Mouse (Mus musculus): ENCODE measurements at regions not wholly inside any gene's neighbourhood (a gene's known extent, or its start where the extent isn't known, plus 50 kb on each side); places are given as distances from the start of the nearest gene placed in this dataset.

DNA sequence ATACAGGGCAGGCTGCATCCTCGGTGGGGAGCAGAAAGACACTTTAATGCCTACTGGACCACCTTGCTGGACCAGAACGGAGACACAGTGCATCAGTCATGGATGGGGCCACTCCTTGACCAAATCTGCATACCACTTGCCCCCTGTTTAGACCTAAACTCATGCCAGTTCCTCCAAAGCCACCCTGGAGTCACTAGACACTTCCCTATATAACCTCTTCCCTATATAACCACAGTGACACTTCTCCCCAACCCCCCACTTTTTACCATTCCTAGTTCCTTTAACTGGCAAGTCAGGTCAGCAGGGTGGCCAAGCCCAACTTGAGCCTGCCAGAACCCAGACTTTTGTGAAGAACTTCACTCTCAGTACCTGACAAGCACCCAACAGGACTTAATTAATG is 80.2 kb upstream of the Ankrd50 start:
- TF ChIP-seq CTCF (IDR thresholded peaks at IDR 0.05; ENCODE audit: low read depth, low read length) (no peak), POLR2A (IDR thresholded peaks at IDR 0.05; ENCODE audit: extremely low read depth, insufficient read depth, low read length) (no peak)
- H3K36me3 ChIP-seq (ENCODE audit: control insufficient read depth, insufficient read depth, low read length), result no peaks in the 10 kb centered on the region
- H3K4me3 ChIP-seq (ENCODE audit: insufficient read depth, low read depth, low read length), result no peak overlapping the region
- H3K27ac ChIP-seq (replicated peaks; ENCODE audit: insufficient read depth, low read depth, low read length), result no peak overlapping the region
- no peak overlapping the region for H3K9ac ChIP-seq (ENCODE audit: low read depth, low read length)
- no peaks in the 10 kb centered on the region for H3K27me3 ChIP-seq (ENCODE audit: control insufficient read depth, insufficient read depth, low read length)
- H3K4me1 ChIP-seq (ENCODE audit: control insufficient read depth, insufficient read depth, low read length), result no peaks in the 10 kb centered on the region
- 35% methylated on average over 2 of the region's 2 CpGs for WGBS
- H3K79me2 ChIP-seq (ENCODE audit: control insufficient read depth, insufficient read depth, low read length), result no peaks in the 10 kb centered on the region
- peak; percentile 19 for DNase-seq (ENCODE audit: extremely low read depth, low read depth, low spot score)

DNA sequence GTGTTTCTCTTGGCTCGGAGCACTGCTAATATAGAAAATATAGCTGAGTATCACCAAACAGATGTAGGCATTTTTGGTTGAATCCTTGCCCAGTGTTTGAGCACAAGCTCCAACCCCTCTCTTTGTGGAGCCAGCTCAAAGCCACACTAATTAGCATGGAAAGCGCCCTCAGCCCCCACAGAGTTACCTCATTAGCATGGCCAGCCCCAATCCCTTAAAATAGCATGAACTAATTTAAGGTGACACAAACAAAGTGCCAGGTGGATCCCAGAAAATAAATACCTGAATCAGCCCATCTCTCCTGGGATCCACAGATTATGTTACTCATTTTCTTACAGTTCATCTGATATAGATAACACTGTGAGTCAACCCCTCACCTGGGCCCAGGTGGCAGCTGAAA is 79.7 kb upstream of the Ankrd50 start:
- TF ChIP-seq CTCF (IDR thresholded peaks at IDR 0.05; ENCODE audit: low read depth, low read length), result no peak
- TF ChIP-seq POLR2A (IDR thresholded peaks at IDR 0.05; ENCODE audit: extremely low read depth, insufficient read depth, low read length), result no peak
- Histone ChIP-seq H3K27me3 (ENCODE audit: control insufficient read depth, insufficient read depth, low read length) (no peaks in the 10 kb centered on the region), H3K4me1 (ENCODE audit: control insufficient read depth, insufficient read depth, low read length) (no peaks in the 10 kb centered on the region), H3K9ac (ENCODE audit: low read depth, low read length) (no peak overlapping the region), H3K36me3 (ENCODE audit: control insufficient read depth, insufficient read depth, low read length) (no peaks in the 10 kb centered on the region), H3K4me3 (ENCODE audit: insufficient read depth, low read depth, low read length) (no peak overlapping the region), H3K27ac (replicated peaks; ENCODE audit: insufficient read depth, low read depth, low read length) (no peak overlapping the region), H3K79me2 (ENCODE audit: control insufficient read depth, insufficient read depth, low read length) (no peaks in the 10 kb centered on the region)
- 51% methylated on average over 2 of the region's 2 CpGs for WGBS
- DNase-seq (ENCODE audit: extremely low read depth, low read depth, low spot score), result no peak

DNA sequence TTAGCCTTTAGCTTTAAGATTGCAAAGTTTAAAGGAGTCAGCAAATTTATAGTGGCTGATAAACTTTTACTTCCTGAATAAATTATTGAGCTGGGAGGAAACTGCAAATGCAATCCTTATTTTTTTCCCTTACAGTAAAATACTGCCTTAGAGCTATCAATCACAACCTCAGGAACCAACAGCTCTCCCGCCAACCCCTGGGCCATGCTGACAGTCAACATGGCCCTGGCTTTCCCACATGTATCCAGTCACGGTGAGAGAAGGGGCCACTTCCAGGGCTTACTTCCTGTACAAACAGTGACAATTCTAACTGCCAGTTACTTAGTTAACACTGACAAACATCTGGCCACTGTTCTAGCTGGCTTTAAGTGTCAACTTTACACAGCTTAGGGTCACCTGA is 76.5 kb upstream of the Ankrd50 start:
- no peak for DNase-seq (ENCODE audit: extremely low read depth, low read depth, low spot score)
- Histone ChIP-seq H3K36me3 (ENCODE audit: control insufficient read depth, insufficient read depth, low read length) (no peaks in the 10 kb centered on the region), H3K79me2 (ENCODE audit: control insufficient read depth, insufficient read depth, low read length) (no peaks in the 10 kb centered on the region), H3K9ac (ENCODE audit: low read depth, low read length) (no peak overlapping the region), H3K27ac (replicated peaks; ENCODE audit: insufficient read depth, low read depth, low read length) (no peak overlapping the region), H3K27me3 (ENCODE audit: control insufficient read depth, insufficient read depth, low read length) (no peaks in the 10 kb centered on the region), H3K4me3 (ENCODE audit: insufficient read depth, low read depth, low read length) (no peak overlapping the region), H3K4me1 (ENCODE audit: control insufficient read depth, insufficient read depth, low read length) (no peaks in the 10 kb centered on the region)
- no peak for TF ChIP-seq CTCF (IDR thresholded peaks at IDR 0.05; ENCODE audit: low read depth, low read length)
- TF ChIP-seq POLR2A (IDR thresholded peaks at IDR 0.05; ENCODE audit: extremely low read depth, insufficient read depth, low read length), result no peak
- 55% methylated on average over 2 of the region's 2 CpGs for WGBS

DNA sequence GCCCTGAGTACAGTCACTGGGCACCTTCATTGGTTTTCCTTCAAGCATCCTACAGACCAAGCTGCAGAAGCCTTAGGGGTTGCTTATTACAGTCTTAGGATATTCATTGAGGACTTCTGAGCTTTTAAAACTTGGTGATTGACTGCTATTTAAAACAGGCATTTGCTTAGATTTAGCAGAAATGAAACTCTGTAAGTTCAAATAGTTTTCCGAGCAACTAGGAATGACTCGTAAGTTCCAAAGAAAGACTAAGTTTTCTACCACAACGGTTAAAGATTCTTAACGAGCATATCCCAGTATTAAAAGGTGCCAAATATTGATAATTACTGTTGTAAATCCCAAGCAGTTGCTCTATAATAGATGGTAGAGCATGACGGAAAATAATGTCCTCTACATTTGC is 71.3 kb upstream of the Ankrd50 start:
- no peak for DNase-seq (ENCODE audit: extremely low read depth, low read depth, low spot score)
- Histone ChIP-seq H3K79me2 (ENCODE audit: control insufficient read depth, insufficient read depth, low read length) (no peaks in the 10 kb centered on the region), H3K4me3 (ENCODE audit: insufficient read depth, low read depth, low read length) (no peak overlapping the region), H3K27ac (replicated peaks; ENCODE audit: insufficient read depth, low read depth, low read length) (no peak overlapping the region), H3K4me1 (ENCODE audit: control insufficient read depth, insufficient read depth, low read length) (no peaks in the 10 kb centered on the region), H3K36me3 (ENCODE audit: control insufficient read depth, insufficient read depth, low read length) (no peaks in the 10 kb centered on the region), H3K9ac (ENCODE audit: low read depth, low read length) (no peak overlapping the region), H3K27me3 (ENCODE audit: control insufficient read depth, insufficient read depth, low read length) (no peaks in the 10 kb centered on the region)
- WGBS, result 91% methylated on average over 5 of the region's 5 CpGs
- no peak for TF ChIP-seq POLR2A (IDR thresholded peaks at IDR 0.05; ENCODE audit: extremely low read depth, insufficient read depth, low read length)
- TF ChIP-seq CTCF (IDR thresholded peaks at IDR 0.05; ENCODE audit: low read depth, low read length), result no peak

DNA sequence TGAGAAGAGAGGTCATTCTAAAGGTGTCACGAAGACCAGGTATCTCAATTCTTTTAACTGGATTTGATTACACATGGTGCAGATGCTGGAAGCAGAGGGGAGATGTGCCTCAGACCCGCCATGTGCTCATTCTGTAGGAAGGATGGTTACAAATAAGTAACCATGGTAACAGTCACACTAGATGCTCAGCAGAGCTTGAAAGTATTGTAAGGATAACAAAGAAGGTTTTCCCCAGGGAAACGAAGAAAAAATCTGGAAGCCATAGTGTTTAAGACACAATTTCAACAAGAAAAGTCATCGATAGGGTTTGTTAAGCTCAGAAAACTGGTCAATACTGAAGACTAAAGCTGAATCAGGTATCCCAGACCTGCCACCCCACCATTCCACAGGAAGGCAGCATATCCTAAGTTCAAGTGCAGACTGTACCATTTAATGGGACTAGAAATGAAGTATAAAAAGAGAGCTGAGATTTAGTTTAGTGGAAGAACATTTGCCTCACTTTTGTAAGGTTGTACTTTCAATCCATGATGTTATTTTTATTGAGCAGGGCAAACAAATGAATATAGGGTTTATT is 68.9 kb upstream of the Ankrd50 start:
- Histone ChIP-seq H3K27ac (replicated peaks; ENCODE audit: insufficient read depth, low read depth, low read length) (no peak overlapping the region), H3K4me3 (ENCODE audit: insufficient read depth, low read depth, low read length) (no peak overlapping the region), H3K27me3 (ENCODE audit: control insufficient read depth, insufficient read depth, low read length) (no peaks in the 10 kb centered on the region), H3K9ac (ENCODE audit: low read depth, low read length) (no peak overlapping the region), H3K4me1 (ENCODE audit: control insufficient read depth, insufficient read depth, low read length) (no peaks in the 10 kb centered on the region), H3K79me2 (ENCODE audit: control insufficient read depth, insufficient read depth, low read length) (no peaks in the 10 kb centered on the region), H3K36me3 (ENCODE audit: control insufficient read depth, insufficient read depth, low read length) (no peaks in the 10 kb centered on the region)
- 84% methylated on average over 4 of the region's 4 CpGs for WGBS
- no peak for DNase-seq (ENCODE audit: extremely low read depth, low read depth, low spot score)
- no peak for TF ChIP-seq POLR2A (IDR thresholded peaks at IDR 0.05; ENCODE audit: extremely low read depth, insufficient read depth, low read length)
- no peak for TF ChIP-seq CTCF (IDR thresholded peaks at IDR 0.05; ENCODE audit: low read depth, low read length)

DNA sequence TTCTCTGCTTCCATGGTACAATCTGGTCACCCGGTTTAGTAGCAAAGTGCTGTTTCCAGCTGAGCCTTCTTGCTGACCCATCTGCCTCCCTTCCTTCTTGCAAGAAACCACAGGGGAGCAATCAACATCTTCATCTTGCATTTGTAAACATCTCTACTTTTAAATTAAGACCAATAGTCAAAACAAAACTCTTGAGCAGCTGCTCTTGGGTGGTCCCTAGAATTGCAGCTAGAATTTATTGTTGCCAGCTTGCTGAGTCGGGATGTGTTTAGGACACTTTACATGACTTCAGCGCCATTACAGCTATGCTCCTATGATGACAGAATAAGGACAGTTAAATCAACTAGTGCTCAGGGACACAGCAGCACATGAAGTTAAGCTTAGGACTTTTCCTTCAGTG is 62.4 kb upstream of the Ankrd50 start:
- WGBS, result 79% methylated on average over 3 of the region's 3 CpGs
- no peaks in the 10 kb centered on the region for H3K4me1 ChIP-seq (ENCODE audit: control insufficient read depth, insufficient read depth, low read length)
- no peaks in the 10 kb centered on the region for H3K79me2 ChIP-seq (ENCODE audit: control insufficient read depth, insufficient read depth, low read length)
- H3K36me3 ChIP-seq (ENCODE audit: control insufficient read depth, insufficient read depth, low read length), result no peaks in the 10 kb centered on the region
- TF ChIP-seq POLR2A (IDR thresholded peaks at IDR 0.05; ENCODE audit: extremely low read depth, insufficient read depth, low read length) (no peak), CTCF (IDR thresholded peaks at IDR 0.05; ENCODE audit: low read depth, low read length) (no peak)
- no peak overlapping the region for H3K9ac ChIP-seq (ENCODE audit: low read depth, low read length)
- DNase-seq (ENCODE audit: extremely low read depth, low read depth, low spot score), result no peak
- H3K27ac ChIP-seq (replicated peaks; ENCODE audit: insufficient read depth, low read depth, low read length), result no peak overlapping the region
- no peak overlapping the region for H3K4me3 ChIP-seq (ENCODE audit: insufficient read depth, low read depth, low read length)
- H3K27me3 ChIP-seq (ENCODE audit: control insufficient read depth, insufficient read depth, low read length), result no peaks in the 10 kb centered on the region

Data from liver, adult 2 months (tissue).